Mouse (Mus musculus): ENCODE results near the gene 4930562C15Rik. TPM values are rescaled to one million over a fixed set of nuclear protein-coding genes. Genes with fewer than 3 reads are reported as not detected.
A peak's percentile ranks its signal among the peaks of the same experiment; 100 is the strongest.
"Not testable (repeated sequence)": the region's sequence is repeated elsewhere in the genome, so short reads cannot be mapped to it uniquely, and the experiment has no call there.

4930562C15Rik gene
- polyA plus RNA-seq (2012; rRNA removed) = 0.08 TPM in 1 of 2 replicates, not detected in the other

DNA sequence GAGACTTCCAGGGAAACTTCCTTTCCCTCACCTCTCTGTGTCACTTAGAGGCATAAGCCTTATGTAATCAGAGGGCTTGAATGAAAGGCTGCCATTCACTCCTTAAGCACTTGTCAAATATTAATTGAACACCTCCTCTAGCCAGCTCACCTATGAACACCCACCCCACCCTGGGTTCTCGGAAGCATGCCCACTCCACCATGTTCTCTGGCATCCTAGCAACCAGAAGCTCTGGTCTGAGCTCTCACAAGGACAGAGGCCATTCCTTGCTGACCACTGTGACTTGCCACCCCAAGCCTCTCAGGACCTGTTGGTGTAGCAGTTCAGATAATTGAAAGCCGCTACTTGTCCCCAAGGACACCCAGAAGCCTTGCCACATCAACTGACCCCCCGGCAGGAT is at the start of gene 4930562C15Rik:
Gene 4930562C15Rik, plus strand, starts transcription at position 226 of the 400 bp plus-strand sequence.
- DNase-seq (ENCODE audit: extremely low spot score in 1 of 2, low spot score in 1 of 2) = no peak

DNA sequence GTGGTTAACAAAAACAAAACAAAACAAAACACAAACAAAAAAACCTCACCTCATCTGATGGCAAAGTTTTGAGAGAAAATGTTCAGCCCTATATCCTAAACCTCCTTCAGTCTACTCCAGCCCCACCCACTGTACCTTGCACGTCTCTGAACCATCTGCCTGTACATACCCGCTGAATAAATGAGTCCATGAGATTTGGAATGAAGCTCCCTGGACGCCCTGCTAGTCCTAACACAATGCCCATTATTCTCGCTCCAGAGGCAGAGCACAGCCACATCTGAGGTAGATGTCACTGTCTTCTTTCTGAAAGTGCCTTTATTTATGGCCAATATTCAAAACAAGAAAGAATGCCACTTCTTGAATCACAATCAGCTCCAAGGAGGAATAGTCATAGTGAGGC is 49.5 kb upstream of the 4930562C15Rik start:
- DNase-seq (ENCODE audit: extremely low spot score in 1 of 2, low spot score in 1 of 2) = no peak

DNA sequence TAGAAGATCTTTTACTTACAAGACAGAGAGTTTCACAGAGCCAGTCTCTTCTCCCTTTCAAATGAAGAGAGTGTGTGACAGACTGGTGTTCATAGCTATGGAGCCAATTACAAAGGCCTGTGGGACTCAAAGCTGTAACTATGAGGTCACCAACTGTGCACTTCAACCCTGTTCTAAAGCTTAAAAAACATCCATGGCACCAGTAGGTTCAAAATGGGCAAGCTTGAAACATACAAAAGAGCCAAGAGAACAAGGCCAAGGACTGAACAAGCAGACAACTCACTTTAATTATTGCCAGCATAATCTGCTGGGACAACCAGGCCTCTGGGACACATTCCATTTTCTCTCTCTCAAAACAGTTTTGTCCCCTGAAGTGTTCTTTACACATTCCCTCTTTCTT is 47.0 kb upstream of the 4930562C15Rik start:
- DNase-seq (ENCODE audit: extremely low spot score in 1 of 2, low spot score in 1 of 2) = no peak

DNA sequence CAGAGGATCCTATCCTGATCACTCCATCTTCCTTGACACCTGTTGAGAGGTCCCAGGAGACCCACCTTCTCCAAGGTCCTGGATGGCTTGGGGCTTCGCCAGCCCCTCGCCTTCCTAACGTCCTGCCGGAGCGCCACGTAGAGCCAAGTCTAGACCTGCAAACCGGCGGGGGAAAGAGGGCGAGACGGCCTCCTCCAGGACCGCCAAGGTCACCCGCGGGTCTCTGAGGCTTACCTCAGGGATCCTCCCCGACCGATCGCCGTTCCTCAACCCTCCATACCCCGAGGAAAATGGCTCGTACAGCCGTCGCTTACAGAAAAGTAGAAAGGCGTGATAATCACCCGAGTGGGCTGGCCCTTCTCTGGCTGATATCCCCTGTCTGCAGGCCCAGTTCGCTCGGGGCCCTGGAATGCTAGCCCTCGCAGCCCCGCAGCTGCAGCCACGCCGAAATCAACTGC is 45.9 kb upstream of the 4930562C15Rik start:
- no peak for DNase-seq (ENCODE audit: extremely low spot score in 1 of 2, low spot score in 1 of 2)

DNA sequence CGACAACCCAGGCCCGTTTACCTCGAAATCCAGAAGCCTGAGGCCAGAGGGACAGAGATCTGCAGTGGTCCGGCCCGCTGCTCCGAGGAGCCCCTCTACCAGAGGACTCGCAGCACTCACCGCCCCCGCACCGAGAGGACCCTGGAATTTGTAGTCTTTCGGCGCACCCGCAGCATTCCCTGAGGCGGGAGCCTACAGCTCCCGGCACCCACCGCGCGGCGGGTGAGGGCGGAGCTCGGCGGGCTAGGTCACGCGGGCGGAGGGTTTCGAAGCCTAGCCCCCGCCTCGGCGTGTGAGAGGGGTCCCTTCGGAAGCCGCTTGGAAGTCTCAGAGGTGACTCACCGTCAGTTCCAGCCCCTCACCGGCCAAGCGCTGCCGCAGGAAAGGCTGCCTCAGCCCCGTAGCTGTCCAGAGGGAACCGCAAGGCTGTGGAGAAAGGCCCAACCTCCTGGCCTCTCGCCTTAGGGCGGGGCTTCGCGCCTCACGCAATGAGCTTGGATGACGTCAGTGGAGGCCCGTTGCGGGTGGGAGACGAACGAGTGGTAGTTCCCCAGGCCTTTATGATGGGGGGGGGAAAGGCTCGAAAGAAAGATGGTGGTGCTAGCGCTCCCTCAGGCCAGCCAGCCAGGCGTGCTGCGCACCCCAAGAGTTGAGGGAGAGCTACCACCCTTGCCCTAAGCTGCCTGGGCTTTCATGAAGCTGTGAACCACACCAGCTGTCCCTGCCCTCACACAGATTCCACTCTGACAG is 45.2 kb upstream of the 4930562C15Rik start, which contains the start of gene Cdip1:
Gene Cdip1, minus strand, starts transcription at position 483 of the 750 bp plus-strand sequence.
- peak; percentile 90 to 97 for DNase-seq (ENCODE audit: extremely low spot score in 1 of 2, low spot score in 1 of 2)

DNA sequence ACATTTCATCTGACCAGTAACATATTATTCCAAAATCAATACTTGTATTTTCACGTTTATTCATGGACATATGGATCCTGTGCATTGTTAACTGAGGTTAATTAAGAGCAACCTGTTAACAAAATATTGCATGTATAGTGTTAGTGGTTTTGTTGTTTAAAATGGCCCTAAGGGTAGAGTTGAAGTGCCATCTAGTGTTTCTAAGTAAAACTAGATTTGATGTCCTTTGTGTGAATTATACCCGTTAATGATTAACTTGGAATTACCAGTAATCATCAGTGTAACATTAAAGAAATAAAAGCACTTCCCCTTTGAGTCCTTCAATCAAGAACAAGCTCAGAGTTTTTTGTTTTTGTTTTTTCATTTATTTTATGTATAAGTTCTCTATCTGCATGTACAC is 43.9 kb upstream of the 4930562C15Rik start:
- no peak for DNase-seq (ENCODE audit: extremely low spot score in 1 of 2, low spot score in 1 of 2)

DNA sequence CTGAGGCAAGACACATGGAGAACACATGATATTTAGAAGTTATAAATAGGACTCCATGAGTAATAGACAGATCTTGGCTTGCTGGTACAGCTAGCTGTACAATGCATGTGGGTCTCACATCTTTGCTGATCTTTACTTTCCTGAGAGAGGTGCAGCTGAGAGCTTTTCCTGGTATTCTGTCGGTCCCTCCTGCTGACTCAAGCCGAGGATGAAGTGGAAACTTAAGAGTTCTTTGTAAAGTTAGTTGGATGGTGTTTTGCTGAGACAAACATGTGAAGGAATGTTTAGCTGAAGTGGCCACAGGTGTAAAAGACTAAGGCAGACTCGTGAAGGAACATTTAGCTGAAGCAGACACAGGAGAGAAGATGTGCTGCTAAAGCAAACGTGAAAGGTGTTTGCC is 38.6 kb upstream of the 4930562C15Rik start:
- DNase-seq (ENCODE audit: extremely low spot score in 1 of 2, low spot score in 1 of 2) = no peak

DNA sequence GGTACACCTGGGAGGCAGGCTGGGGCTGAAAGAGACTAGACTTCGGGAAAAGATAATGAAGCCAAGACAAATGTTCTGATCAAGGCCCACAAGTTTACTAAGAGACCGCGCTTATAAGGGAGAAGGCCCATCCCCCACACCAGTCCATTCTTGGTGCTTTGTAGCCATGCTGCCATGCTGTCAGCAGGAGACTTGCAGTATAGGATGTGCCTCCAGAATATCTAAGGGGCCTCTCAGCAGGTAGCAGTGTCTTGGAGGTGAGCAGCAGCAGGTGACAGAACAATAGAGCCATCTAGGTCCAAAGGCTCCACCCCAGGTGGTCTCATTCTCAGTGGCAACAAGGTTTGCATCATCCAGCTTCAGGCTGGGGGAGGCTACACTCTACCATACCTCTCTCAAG is 16.9 kb upstream of the 4930562C15Rik start:
- DNase-seq (ENCODE audit: extremely low spot score in 1 of 2, low spot score in 1 of 2) = no peak

DNA sequence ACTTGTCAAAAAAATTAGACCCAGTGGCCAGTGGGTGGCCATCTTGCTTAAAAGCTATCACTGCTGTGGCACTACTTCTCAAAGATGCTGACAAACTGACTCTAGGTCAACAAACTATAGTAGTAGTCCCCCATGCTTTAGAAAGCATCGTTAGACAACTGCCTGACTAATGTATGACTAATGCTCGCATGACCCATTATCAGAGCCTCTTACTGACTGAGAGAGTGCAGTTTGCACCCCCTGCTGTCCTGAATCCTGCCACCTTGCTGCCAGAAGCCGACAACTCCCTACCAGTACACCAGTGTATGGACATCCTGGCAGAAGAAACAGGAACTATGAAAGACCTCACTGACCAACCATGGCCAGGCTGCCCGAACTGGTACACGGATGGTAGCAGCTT is 10.8 kb upstream of the 4930562C15Rik start:
- DNase-seq (ENCODE audit: extremely low spot score in 1 of 2, low spot score in 1 of 2) = not testable (repeated sequence)

DNA sequence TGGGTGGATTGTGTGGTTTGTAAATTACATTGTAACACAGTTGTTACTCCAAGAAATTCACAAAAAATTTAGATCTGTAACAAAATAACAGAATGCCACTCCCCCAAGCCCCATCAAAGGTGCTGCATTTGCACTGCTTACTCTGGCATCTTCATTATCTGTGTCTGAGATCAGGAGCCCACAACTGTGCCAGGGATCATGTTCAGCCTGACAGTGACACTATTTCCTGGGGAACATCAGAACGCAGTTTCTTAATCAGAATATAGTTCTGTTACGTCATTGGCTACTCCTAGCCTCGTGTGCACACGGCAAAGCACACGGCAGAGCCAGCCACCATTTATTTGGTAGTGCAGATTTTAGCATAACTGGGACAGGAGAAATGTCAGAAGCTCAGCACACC is 7.6 kb upstream of the 4930562C15Rik start:
- no peak for DNase-seq (ENCODE audit: extremely low spot score in 1 of 2, low spot score in 1 of 2)

DNA sequence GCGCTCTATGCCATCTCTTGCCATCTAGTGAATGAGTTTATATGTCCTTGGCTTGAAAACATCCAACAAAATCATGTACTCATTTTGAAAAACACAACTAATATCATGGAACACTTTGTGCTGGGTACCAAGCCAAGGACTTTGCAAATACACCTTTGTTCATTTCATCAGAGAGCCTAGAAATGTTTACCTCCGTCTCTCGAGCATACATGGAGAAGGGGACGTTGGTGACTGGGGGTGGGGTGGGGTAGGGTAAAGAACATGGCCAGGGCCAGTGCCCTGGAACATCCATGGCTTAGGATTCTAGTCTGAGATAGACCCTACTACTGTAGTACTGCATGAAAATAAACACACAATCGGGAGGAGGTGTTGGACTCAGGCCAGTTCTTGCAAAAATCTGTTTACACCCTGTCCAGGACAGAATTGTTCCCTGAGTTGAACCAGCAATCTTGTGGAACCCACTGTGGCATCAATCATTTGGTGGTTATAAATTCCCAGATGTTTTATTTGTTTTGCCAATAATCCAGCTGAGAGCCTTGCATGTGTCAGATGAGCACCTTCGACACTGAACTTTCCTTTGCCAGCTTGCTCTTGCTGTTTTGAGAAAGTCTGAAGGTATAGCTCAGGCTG is 5.8 kb upstream of the 4930562C15Rik start:
- no peak for DNase-seq (ENCODE audit: extremely low spot score in 1 of 2, low spot score in 1 of 2)

DNA sequence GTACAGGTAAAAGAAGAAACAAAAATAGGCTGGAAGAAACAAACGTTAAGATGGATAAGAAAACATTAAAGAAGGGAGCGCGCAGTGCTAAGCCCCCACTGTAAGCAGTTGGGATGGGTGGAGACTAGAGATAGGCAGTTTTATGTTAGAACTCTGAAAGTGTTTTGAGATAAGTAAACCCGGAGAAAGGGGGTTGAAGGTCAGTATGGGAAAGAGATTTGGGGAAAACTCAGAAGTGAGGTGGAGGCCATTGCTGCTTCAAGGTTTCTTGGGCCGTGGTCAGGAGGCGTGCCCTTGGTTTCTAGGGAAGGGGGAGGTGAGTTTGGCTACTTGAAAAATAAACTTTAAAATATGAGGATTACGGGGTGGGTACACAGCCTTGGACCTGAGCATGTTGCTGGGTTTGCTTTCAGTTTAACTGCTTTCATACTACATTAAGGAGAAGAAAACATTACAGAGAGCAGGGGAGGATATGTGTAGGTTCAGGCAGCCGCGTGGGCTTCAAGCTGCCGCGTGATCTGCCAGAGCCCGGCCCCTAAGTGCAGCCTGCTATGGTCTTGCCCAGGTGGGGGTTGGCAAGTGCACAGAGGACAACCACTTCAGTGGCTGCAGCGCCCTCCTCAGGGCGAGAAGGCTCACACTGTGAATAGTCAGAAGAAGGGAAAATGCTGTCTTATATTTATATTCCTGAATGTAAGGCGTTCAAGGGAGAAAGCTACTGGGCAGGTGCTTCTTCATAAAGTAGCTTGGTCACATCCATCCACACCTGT is 3.4 kb upstream of the 4930562C15Rik start:
- DNase-seq (ENCODE audit: extremely low spot score in 1 of 2, low spot score in 1 of 2) = peak; percentile 32 to 64

DNA sequence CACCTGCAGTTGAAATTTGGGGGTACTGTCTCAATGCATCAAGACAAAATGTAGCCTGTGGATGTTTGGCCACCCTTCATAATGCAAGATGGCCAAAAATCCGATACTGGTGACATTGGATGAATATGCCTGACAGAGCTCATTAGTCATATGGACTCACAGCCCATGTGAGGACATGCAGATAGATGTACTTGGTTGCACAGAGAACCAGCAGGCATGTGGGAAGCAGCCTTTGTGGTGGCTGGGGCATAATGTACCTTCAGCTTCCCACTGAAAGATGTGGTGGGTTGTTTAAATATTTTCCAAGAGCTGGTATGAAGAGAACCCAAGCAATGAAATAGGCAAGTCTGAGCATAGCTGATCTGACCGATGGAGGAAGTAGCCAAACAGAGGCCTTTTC is 1.4 kb upstream of the 4930562C15Rik start:
- no peak for DNase-seq (ENCODE audit: extremely low spot score in 1 of 2, low spot score in 1 of 2)

DNA sequence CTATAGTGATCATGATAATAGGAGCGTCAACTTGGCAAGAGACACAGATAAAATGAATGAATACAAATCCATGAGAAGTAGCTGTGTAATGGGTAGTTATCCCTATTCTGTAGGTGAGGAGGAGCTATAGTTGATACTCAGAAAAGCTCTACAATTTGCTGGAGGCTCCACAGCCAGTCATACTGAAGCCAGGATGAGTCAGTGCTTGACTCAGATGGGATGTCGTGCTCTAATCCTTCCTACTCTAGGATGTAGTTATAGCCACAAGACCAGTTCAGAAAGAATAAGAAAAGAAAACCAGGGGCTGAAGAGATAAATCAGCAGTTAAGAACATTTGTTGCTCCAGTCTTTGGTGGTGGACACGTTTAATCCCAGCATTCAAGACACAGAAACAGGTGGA is 2.4 kb downstream of the 4930562C15Rik start:
- DNase-seq (ENCODE audit: extremely low spot score in 1 of 2, low spot score in 1 of 2) = peak in 1 of 2 experiments; percentile 25

DNA sequence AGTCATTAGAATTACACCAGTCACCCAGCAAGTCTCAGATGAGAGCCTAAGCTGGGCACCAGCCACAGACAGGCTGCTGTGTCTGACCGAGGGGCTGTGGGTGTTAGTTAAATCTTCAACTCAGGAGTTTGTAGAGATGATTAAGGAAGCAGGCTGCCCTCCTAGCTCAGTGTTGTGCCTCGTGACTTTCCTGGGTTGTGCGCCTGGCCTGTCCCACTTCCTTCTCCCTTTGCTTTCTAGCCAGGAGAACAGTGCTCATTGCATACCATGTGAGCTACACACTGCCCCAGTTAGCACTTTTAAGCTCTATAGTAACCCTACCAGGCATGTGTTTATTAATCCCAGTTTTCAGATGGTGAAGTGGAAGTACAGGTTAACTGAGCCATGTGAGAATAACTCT is 4.3 kb downstream of the 4930562C15Rik start:
- DNase-seq (ENCODE audit: extremely low spot score in 1 of 2, low spot score in 1 of 2) = no peak

DNA sequence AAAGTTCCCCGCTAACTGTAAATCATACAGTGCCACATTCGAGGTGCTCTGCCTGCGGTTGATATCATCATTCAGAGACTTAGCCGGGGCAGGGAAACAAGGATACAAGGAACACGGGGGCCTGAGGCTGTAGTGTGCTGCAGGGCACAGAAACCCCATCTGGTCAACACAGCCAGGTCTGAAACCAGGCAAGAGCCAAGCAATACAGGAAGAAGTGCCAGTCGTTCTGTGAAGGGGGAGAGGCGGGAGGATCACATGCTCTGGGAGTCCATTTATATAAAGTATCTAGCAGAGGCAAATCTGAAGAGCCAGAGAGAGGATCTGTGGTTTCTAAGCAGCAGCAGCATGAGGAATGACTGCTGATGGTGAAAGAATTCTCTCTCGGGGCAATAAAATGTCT is 5.0 kb downstream of the 4930562C15Rik start:
- DNase-seq (ENCODE audit: extremely low spot score in 1 of 2, low spot score in 1 of 2) = no peak

DNA sequence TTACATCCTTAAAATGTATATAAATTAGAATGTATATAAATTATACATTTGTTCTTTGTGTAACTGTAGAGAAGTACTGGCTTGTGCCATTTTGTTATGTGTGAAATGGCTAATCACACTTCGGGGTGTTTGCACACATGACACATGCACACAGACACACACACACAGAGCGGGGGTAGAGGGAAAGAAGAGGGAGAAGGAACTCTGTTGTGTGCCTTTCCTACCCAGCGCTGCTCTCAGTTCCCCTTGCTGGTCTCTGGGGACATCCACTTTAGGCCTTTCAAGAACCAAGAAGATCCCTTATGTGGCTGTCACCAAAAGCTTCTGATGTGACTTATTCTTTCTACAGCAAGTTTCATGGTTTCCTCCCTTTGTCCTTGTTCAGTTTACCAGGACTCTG is 11.8 kb downstream of the 4930562C15Rik start:
- no peak for DNase-seq (ENCODE audit: extremely low spot score in 1 of 2, low spot score in 1 of 2)

DNA sequence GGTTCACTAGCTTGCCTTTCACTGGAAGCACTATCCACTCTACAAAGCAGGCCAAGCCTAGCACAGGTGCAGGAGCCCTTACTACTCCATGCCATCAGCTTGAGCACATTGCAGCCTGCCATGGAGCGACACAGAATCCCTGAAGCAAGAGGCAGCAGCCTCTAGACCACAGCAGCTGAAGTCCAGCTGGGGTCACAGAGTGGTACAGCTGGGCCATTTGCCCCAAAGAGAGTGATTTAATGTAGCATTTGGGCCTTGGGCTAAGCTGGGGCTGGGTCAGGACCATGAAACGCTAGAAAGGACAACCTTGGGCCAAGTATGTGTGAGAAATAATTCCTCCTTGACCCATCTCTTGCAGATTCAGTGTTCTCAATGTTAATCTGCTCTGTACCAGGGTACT is 12.9 kb downstream of the 4930562C15Rik start:
- DNase-seq (ENCODE audit: extremely low spot score in 1 of 2, low spot score in 1 of 2) = no peak

DNA sequence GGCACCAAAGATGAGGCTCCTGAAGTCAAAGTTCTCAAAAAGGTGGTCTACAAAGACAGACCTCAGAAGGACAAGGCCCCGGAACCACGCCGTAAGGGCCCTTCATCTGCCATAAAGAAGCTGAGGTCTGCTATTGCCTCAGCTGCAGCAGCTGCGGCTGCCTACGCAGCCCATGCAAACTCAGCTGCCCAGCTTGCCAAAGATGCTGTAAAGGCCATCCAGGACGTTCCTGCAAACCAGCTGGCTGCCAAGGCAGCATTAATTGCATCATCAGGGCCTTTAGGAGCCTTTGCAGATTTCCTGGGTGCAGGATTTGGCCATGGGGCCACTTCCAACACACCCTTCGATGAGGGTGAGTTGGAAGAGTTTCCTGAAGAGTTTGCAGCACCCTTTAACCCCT is 15.1 kb downstream of the 4930562C15Rik start:
- no peak for DNase-seq (ENCODE audit: extremely low spot score in 1 of 2, low spot score in 1 of 2)

DNA sequence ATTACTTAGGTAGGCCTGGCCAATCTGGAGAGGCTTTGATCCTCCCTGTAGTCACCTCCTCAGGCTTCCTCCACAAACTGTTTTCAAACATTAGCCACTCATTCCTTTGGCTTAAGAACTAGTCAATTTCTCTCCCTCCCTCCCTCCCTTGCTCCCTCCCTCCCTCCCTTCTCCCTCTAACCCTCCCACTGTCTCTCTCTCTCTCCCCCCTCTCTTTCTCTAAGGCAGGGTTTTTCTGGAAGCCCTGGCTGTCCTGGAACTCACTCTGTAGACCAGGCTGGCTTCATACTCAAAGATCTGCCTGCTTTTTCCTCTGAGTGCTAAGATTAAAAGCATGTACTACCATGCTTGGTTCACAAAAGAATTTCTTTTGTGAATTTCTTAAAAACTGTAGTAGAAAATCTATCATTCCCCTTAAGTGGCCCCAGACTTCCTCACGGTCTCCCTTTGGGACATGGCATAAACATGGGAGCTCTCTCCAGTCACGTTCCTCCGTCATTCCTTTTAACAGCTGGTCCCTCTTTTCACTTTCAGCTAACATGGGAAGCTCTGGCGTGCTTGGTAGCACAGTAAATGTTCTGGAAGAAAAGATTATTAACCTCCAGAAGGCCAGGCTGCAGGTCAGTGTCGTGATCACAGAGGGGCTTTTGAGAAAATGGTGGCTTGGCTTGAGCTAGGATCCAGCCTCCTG is 15.9 kb downstream of the 4930562C15Rik start:
- no peak for DNase-seq (ENCODE audit: extremely low spot score in 1 of 2, low spot score in 1 of 2)
